Mouse (Mus musculus): ENCODE measurements around the gene Mtx1. TPM values are rescaled to one million over a fixed set of nuclear protein-coding genes. Genes with fewer than 3 reads are reported as not detected.

The Mtx1 gene
- polyA plus RNA-seq, 1 experiment, result 99.4 TPM

DNA sequence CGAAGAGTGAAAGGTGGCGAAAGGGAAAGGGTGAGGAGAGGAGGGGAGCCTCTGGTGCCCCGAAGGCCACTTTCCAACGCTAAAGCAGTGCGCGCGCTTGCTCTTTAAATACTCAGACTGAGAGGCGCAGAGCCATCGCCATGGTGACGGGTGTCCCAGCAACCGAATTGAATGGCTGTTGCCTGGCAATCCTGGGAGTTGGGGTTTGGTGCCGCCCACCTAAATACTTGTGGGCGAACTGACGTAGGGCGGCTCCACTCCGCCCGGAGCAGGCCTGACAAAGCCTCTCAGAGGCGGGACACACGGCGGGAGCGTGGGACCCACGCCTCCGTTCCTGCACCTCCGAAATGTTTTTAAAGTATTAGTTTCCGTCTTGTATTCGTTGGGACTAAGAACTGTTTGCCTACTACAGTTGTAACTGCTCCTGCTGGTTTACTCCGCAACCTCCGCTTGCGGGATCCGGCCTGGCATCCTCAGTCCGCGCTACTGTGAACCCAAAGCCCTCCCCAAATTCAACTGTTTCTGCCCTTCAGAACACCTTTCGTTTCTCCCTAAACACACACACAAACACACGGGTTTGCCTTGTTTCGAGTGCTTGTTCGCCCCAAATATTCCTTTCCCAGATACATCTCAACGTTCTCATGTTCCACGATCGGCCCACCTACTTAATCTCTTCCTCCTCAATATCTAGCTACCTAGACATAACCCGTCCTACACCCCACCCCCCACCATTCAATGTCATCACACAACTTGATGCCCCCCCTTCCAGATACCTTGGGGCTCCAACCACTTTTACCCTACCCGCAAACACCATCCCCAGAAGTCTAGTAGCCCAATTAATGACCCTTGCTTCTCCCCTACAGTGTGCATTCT is 655 bp upstream of the Mtx1 start:
- TF ChIP-seq POLR2A (IDR thresholded peaks at IDR 0.05; ENCODE audit: low read depth, low read length) (no peak), CTCF (IDR thresholded peaks at IDR 0.05; ENCODE audit: extremely low read depth, insufficient read depth, insufficient read length, insufficient replicate concordance) (no peak)
- peak in 1 of 2 experiments; percentile 33 for DNase-seq (ENCODE audit: low read depth in 1 of 2, low spot score in 2 of 2)
- peaks cover 15% of the 10 kb centered on the region; the same call in 1 of the 2 replicates for H3K4me1 ChIP-seq (ENCODE audit: control insufficient read depth, insufficient read depth, insufficient read length)
- H3K36me3 ChIP-seq (ENCODE audit: control insufficient read depth, insufficient read depth, low read length), result no peaks in the 10 kb centered on the region
- WGBS, result 5% methylated on average over 41 of the region's 41 CpGs
- no peak overlapping the region for H3K27ac ChIP-seq (ENCODE audit: insufficient read depth, low read length)
- H3K4me3 ChIP-seq (ENCODE audit: extremely low read depth, insufficient read depth, insufficient read length), result peak overlapping the region; percentile 35; the same call in 1 of the 2 replicates
- peaks cover 8% of the 10 kb centered on the region; the same call in 1 of the 2 replicates for H3K27me3 ChIP-seq (ENCODE audit: control insufficient read depth, insufficient read depth, low read length)

- peaks cover 9% of the 10 kb centered on the region; the same call in 1 of the 2 replicates for H3K4me1 ChIP-seq (ENCODE audit: control insufficient read depth, insufficient read depth, insufficient read length)
- H3K36me3 ChIP-seq (ENCODE audit: control insufficient read depth, insufficient read depth, low read length), result no peaks in the 10 kb centered on the region
- H3K27me3 ChIP-seq (ENCODE audit: control insufficient read depth, insufficient read depth, low read length), result peaks cover 8% of the 10 kb centered on the region; the same call in 1 of the 2 replicates
- WGBS, result 90% methylated on average over 11 of the region's 11 CpGs
- no peak for DNase-seq (ENCODE audit: low read depth in 1 of 2, low spot score in 2 of 2)
- no peak for TF ChIP-seq POLR2A (IDR thresholded peaks at IDR 0.05; ENCODE audit: low read depth, low read length)
- TF ChIP-seq CTCF (IDR thresholded peaks at IDR 0.05; ENCODE audit: extremely low read depth, insufficient read depth, insufficient read length, insufficient replicate concordance), result no peak
- H3K4me3 ChIP-seq (ENCODE audit: extremely low read depth, insufficient read depth, insufficient read length), result no peak overlapping the region
- H3K27ac ChIP-seq (ENCODE audit: insufficient read depth, low read length), result no peak overlapping the region
Observed at GRCm38 (mm10) chr3:89226361-89226760, 527 bp downstream of the Mtx1 start.

DNA sequence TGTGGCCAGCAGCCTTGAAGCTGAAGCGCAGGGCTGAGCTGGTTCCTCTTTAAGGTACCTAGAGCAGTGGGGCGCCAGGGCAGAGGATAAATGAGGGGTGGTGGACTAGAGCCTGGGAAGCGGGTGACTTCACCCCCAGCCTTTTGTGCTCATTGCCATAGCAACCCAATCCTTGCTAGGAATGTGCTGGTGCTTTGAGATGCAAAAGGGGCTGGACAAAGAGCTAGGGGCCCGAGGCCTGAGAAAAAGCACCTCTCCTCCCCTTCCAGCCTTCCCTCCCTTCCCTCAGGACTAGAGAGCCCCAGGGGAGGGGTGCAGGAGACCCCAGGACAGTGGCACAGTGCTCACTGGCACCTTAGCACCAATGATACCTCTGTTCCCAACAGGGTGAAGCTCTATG is 970 bp downstream of the Mtx1 start:
- H3K27ac ChIP-seq (ENCODE audit: insufficient read depth, low read length), result no peak overlapping the region
- 60% methylated on average over 4 of the region's 4 CpGs for WGBS
- H3K4me1 ChIP-seq (ENCODE audit: control insufficient read depth, insufficient read depth, insufficient read length), result peaks cover 7% of the 10 kb centered on the region; the same call in 1 of the 2 replicates
- peaks cover 8% of the 10 kb centered on the region; the same call in 1 of the 2 replicates for H3K27me3 ChIP-seq (ENCODE audit: control insufficient read depth, insufficient read depth, low read length)
- DNase-seq (ENCODE audit: low read depth in 1 of 2, low spot score in 2 of 2), result no peak
- TF ChIP-seq CTCF (IDR thresholded peaks at IDR 0.05; ENCODE audit: extremely low read depth, insufficient read depth, insufficient read length, insufficient replicate concordance) (no peak), POLR2A (IDR thresholded peaks at IDR 0.05; ENCODE audit: low read depth, low read length) (no peak)
- no peaks in the 10 kb centered on the region for H3K36me3 ChIP-seq (ENCODE audit: control insufficient read depth, insufficient read depth, low read length)
- H3K4me3 ChIP-seq (ENCODE audit: extremely low read depth, insufficient read depth, insufficient read length), result no peak overlapping the region

DNA sequence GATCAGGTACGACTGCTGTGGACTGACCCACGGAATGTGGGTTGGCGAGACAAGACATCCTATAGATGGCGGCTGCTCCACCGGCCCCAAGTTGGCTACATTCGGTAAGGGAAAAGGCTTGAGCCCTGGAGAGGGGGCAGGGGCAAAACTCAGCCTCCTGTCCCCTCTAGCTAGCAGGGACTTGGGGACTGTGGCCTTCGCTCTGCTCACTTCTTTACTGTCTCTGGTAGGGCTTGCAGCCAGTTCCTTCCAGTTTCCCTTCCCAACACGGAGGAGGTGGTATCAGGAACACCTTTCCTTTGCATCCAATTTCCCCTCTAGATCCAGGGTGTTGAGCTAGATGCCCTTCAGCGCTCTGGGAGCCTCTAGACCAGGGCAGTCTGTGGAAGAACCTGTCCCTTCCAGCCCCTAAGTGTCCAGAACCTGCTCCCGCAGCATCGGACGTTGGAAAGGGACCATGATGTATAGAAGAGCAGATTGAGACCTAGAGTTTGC is 1.5 kb downstream of the Mtx1 start:
- H3K27me3 ChIP-seq (ENCODE audit: control insufficient read depth, insufficient read depth, low read length), result peaks cover 8% of the 10 kb centered on the region; the same call in 1 of the 2 replicates
- no peak for DNase-seq (ENCODE audit: low read depth in 1 of 2, low spot score in 2 of 2)
- no peak for TF ChIP-seq CTCF (IDR thresholded peaks at IDR 0.05; ENCODE audit: extremely low read depth, insufficient read depth, insufficient read length, insufficient replicate concordance)
- no peak for TF ChIP-seq POLR2A (IDR thresholded peaks at IDR 0.05; ENCODE audit: low read depth, low read length)
- no peaks in the 10 kb centered on the region for H3K36me3 ChIP-seq (ENCODE audit: control insufficient read depth, insufficient read depth, low read length)
- WGBS, result 86% methylated on average over 12 of the region's 12 CpGs
- peaks cover 7% of the 10 kb centered on the region; the same call in 1 of the 2 replicates for H3K4me1 ChIP-seq (ENCODE audit: control insufficient read depth, insufficient read depth, insufficient read length)
- H3K4me3 ChIP-seq (ENCODE audit: extremely low read depth, insufficient read depth, insufficient read length), result no peak overlapping the region
- no peak overlapping the region for H3K27ac ChIP-seq (ENCODE audit: insufficient read depth, low read length)

GRCm38 (mm10) chr3:89224796-89225195 is 2.1 kb downstream of the Mtx1 start:
- TF ChIP-seq POLR2A (IDR thresholded peaks at IDR 0.05; ENCODE audit: low read depth, low read length) (no peak), CTCF (IDR thresholded peaks at IDR 0.05; ENCODE audit: extremely low read depth, insufficient read depth, insufficient read length, insufficient replicate concordance) (no peak)
- WGBS, result 87% methylated on average over 11 of the region's 11 CpGs
- H3K36me3 ChIP-seq (ENCODE audit: control insufficient read depth, insufficient read depth, low read length), result no peaks in the 10 kb centered on the region
- H3K4me1 ChIP-seq (ENCODE audit: control insufficient read depth, insufficient read depth, insufficient read length), result peaks cover 7% of the 10 kb centered on the region; the same call in 1 of the 2 replicates
- H3K4me3 ChIP-seq (ENCODE audit: extremely low read depth, insufficient read depth, insufficient read length), result no peak overlapping the region
- peaks cover 8% of the 10 kb centered on the region; the same call in 1 of the 2 replicates for H3K27me3 ChIP-seq (ENCODE audit: control insufficient read depth, insufficient read depth, low read length)
- no peak overlapping the region for H3K27ac ChIP-seq (ENCODE audit: insufficient read depth, low read length)
- DNase-seq (ENCODE audit: low read depth in 1 of 2, low spot score in 2 of 2), result no peak

- WGBS, result 90% methylated on average over 5 of the region's 5 CpGs
Observed at GRCm38 (mm10) chr3:89221167-89221566, 5.7 kb downstream of the Mtx1 start.

More at GRCm38 (mm10) chr3:89221167-89221566, 5.7 kb downstream of the Mtx1 start:
- Histone ChIP-seq H3K27ac (ENCODE audit: insufficient read depth, low read length) (no peak overlapping the region), H3K36me3 (ENCODE audit: control insufficient read depth, insufficient read depth, low read length) (no peaks in the 10 kb centered on the region), H3K27me3 (ENCODE audit: control insufficient read depth, insufficient read depth, low read length) (no peaks in the 10 kb centered on the region), H3K4me3 (ENCODE audit: extremely low read depth, insufficient read depth, insufficient read length) (no peak overlapping the region), H3K4me1 (ENCODE audit: control insufficient read depth, insufficient read depth, insufficient read length) (no peaks in the 10 kb centered on the region)
- TF ChIP-seq POLR2A (IDR thresholded peaks at IDR 0.05; ENCODE audit: low read depth, low read length), result no peak
- TF ChIP-seq CTCF (IDR thresholded peaks at IDR 0.05; ENCODE audit: extremely low read depth, insufficient read depth, insufficient read length, insufficient replicate concordance), result no peak
- no peak for DNase-seq (ENCODE audit: low read depth in 1 of 2, low spot score in 2 of 2)

Data from spleen, adult 2 months (tissue).